Mouse (Mus musculus): Measurements from ENCODE around the gene Lpp. TPM values are rescaled to one million over a fixed set of nuclear protein-coding genes. Genes with fewer than 3 reads are reported as not detected.

Gene Lpp
- total and polyA plus RNA-seq, 3 experiments, result 0.64 to 1.2 (median 0.68) TPM

DNA sequence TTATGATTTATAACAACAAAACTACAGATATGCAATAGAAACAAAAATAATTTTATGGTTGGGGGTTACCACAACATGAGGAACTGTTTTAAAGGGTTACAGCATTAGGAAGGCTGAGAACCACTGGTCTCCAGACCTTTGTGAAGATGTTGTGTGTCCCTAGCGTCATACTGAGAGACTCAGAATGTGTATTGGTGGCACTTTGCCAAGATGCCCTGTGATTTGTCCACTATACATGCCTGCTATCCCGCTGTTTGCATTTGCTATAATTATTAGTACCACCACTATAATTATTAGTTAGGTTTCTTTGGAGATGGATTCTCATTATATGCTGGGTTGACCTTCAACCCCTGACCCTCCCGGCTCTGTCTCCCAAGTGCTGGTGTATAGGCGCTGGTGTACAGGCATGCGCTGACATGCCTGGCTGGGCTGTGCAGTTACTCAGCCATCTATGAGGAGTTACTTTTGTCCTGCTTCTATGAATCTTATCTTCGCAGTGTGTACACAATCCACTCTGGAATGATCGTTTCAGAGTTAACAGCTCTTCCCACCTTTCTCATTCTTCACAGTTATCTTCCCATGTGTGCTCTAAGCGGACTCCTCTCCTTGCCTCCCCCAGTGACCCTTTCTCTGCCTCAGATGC is 82.1 kb downstream of the Lpp start:
- no peaks in the 10 kb centered on the region for H3K79me2 ChIP-seq (replicated peaks; ENCODE audit: control insufficient read depth, extremely low read depth, insufficient read depth, poor library complexity, severe bottlenecking)
- H3K4me1 ChIP-seq (ENCODE audit: control insufficient read depth in 1 of 2, insufficient read depth in 2 of 2), result peaks cover 0 to 12% of the 10 kb centered on the region in 2 experiments; a peak in 1 of 4 replicates
- H3K9ac ChIP-seq (ENCODE audit: insufficient read depth, low read depth), result no peak overlapping the region
- H3K4me2 ChIP-seq (ENCODE audit: insufficient read depth, low read depth, poor library complexity, severe bottlenecking), result no peak overlapping the region
- no peak overlapping the region for H3K4me3 ChIP-seq (replicated peaks in 1 of 3; ENCODE audit: low read depth in 2 of 3, low read length in 2 of 3, poor library complexity in 1 of 3)
- DNase-seq (ENCODE audit: extremely low read depth), result no peak
- TF ChIP-seq ZMIZ1 (IDR thresholded peaks at IDR 0.05; ENCODE audit: low read depth, low read length), result no peak
- no peak for TF ChIP-seq BHLHE40 (IDR thresholded peaks at IDR 0.05; ENCODE audit: low read depth, low read length)
- no peak for TF ChIP-seq ETS1 (conservative IDR thresholded peaks at IDR 0.05; ENCODE audit: low read depth, low read length)
- TF ChIP-seq HCFC1 (IDR thresholded peaks at IDR 0.05; ENCODE audit: low read depth, low read length), result no peak
- TF ChIP-seq RAD21 (IDR thresholded peaks at IDR 0.05; ENCODE audit: low read depth, low read length), result no peak
- TF ChIP-seq USF1 (IDR thresholded peaks at IDR 0.05; ENCODE audit: low read depth, low read length), result no peak
- TF ChIP-seq POLR2AphosphoS2 (IDR thresholded peaks at IDR 0.05; ENCODE audit: low read depth, low read length), result no peak
- no peak for TF ChIP-seq IRF4 (IDR thresholded peaks at IDR 0.05; ENCODE audit: low read depth, low read length)
- no peak for TF ChIP-seq NRF1 (IDR thresholded peaks at IDR 0.05; ENCODE audit: low read depth, low read length)
- no peak for TF ChIP-seq KAT2A (IDR thresholded peaks at IDR 0.05; ENCODE audit: insufficient replicate concordance, low read length)
- no peak for TF ChIP-seq CTCF (conservative IDR thresholded peaks at IDR 0.05 in 1 of 2, IDR thresholded peaks at IDR 0.05 in 1 of 2; ENCODE audit: low read depth in 2 of 2, low read length in 2 of 2)
- TF ChIP-seq MEF2A (IDR thresholded peaks at IDR 0.05; ENCODE audit: borderline replicate concordance, low read depth, low read length), result no peak
- TF ChIP-seq GABPA (IDR thresholded peaks at IDR 0.05; ENCODE audit: insufficient replicate concordance, low read depth, low read length), result no peak
- no peak overlapping the region for H3K27ac ChIP-seq (ENCODE audit: insufficient read depth, low read depth)
- no peaks in the 10 kb centered on the region for H3K36me3 ChIP-seq (replicated peaks in 1 of 2; ENCODE audit: control insufficient read depth in 1 of 2, insufficient read depth in 1 of 2, low read length in 1 of 2)
- H3K27me3 ChIP-seq (replicated peaks), result peaks cover 2% of the 10 kb centered on the region
- in situ Hi-C loops (cut with MboI; ENCODE audit: low pct_ligation_motif_present, low pct_unique_long_range_greater_than_20kb, low sequenced_read_pairs), result no loop called here
- dilution Hi-C loops (cut with MboI; ENCODE audit: extremely low pct_ligation_motif_present, extremely low pct_unique_long_range_greater_than_20kb, low sequenced_read_pairs), result no loop called here
- no peaks in the 10 kb centered on the region for H3K9me3 ChIP-seq (replicated peaks; ENCODE audit: low read length)

DNA sequence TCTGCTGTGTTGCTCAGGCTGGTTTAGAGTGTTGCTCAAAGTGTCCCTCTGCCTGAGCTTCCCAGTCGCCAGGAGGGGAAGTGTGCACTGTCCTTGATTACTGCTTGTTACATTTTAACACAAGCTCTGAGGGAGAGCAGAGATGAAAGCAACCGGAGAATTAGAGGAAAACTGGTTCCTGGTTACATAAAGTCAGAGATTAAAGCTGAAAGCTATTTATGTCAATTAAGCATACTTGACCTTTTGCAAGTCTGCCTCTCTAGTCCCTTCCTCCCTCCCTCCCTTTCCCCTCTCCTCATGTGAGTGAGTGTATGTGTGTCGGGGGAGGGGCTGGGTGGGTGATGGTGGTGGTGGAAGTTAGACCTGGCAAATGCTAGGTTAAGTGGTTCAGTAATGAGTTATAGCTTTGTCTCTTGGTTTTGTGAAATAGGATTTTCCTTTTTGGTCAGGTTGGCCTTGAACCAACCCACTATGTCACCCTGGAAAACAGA is 83.6 kb downstream of the Lpp start:
- Histone ChIP-seq H3K36me3 (replicated peaks in 1 of 2; ENCODE audit: control insufficient read depth in 1 of 2, insufficient read depth in 1 of 2, low read length in 1 of 2) (no peaks in the 10 kb centered on the region), H3K4me1 (ENCODE audit: control insufficient read depth in 1 of 2, insufficient read depth in 2 of 2) (peaks cover 0 to 12% of the 10 kb centered on the region in 2 experiments; a peak in 1 of 4 replicates), H3K4me3 (replicated peaks in 1 of 3; ENCODE audit: low read depth in 2 of 3, low read length in 2 of 3, poor library complexity in 1 of 3) (no peak overlapping the region), H3K9ac (ENCODE audit: insufficient read depth, low read depth) (no peak overlapping the region), H3K4me2 (ENCODE audit: insufficient read depth, low read depth, poor library complexity, severe bottlenecking) (no peak overlapping the region), H3K27ac (ENCODE audit: insufficient read depth, low read depth) (no peak overlapping the region), H3K27me3 (replicated peaks) (peaks cover 2% of the 10 kb centered on the region), H3K9me3 (replicated peaks; ENCODE audit: low read length) (no peaks in the 10 kb centered on the region), H3K79me2 (replicated peaks; ENCODE audit: control insufficient read depth, extremely low read depth, insufficient read depth, poor library complexity, severe bottlenecking) (no peaks in the 10 kb centered on the region)
- in situ Hi-C loops (cut with MboI; ENCODE audit: low pct_ligation_motif_present, low pct_unique_long_range_greater_than_20kb, low sequenced_read_pairs), result no loop called here
- dilution Hi-C loops (cut with MboI; ENCODE audit: extremely low pct_ligation_motif_present, extremely low pct_unique_long_range_greater_than_20kb, low sequenced_read_pairs), result no loop called here
- no peak for DNase-seq (ENCODE audit: extremely low read depth)
- TF ChIP-seq MAFK (IDR thresholded peaks at IDR 0.05; ENCODE audit: insufficient replicate concordance, low read length) (no peak), KAT2A (IDR thresholded peaks at IDR 0.05; ENCODE audit: insufficient replicate concordance, low read length) (no peak), MEF2A (IDR thresholded peaks at IDR 0.05; ENCODE audit: borderline replicate concordance, low read depth, low read length) (no peak), MAZ (IDR thresholded peaks at IDR 0.05; ENCODE audit: low read depth, low read length) (no peak)

Measured in CH12.LX (cell line).